Mouse (Mus musculus) heart, embryonic 15.5 days (tissue): ENCODE data around the gene Tgfbr3. TPM values are rescaled to one million over a fixed set of nuclear protein-coding genes. Genes with fewer than 3 reads are reported as not detected.

Experiments used
- ATAC-seq: fragments of 200-750 bp; cut with Nextera tagmentation; replicated peaks from 2 replicates; pipeline ENCODE4 v1.8.0; 2017; ENCODE audit warnings: low read depth, moderate TSS enrichment; ENCODE audit not compliant: insufficient number of reproducible peaks, insufficient read depth, low FRiP score
- H3K27ac ChIP-seq: fragments of 300-500 bp; sonication (generic); 2 replicates; pipeline ENCODE4 v1.5.1; 2015; ENCODE audit warnings: mild to moderate bottlenecking, inconsistent platforms
- H3K27me3 ChIP-seq: fragments of 300-500 bp; sonication (generic); 2 replicates; pipeline ENCODE4 v1.6.1; 2015; ENCODE audit warnings: inconsistent platforms
- H3K36me3 ChIP-seq: fragments of 300-500 bp; sonication (generic); 2 replicates; pipeline ENCODE4 v1.6.1; 2015; ENCODE audit warnings: mild to moderate bottlenecking, inconsistent platforms
- H3K4me1 ChIP-seq: fragments of 300-500 bp; sonication (generic); replicated peaks from 2 replicates; pipeline ENCODE4 v1.6.1; 2015; ENCODE audit warnings: inconsistent platforms
- H3K4me2 ChIP-seq: fragments of 300-500 bp; sonication (generic); 2 replicates; pipeline ENCODE4 v1.6.1; 2015; ENCODE audit warnings: inconsistent platforms, mild to moderate bottlenecking, moderate library complexity
- H3K4me3 ChIP-seq: fragments of 300-500 bp; sonication (generic); 2 replicates; pipeline ENCODE4 v1.5.1; 2015; ENCODE audit warnings: mild to moderate bottlenecking, inconsistent platforms
- H3K9ac ChIP-seq: fragments of 300-500 bp; sonication (generic); 2 replicates; pipeline ENCODE4 v1.6.1; 2015; ENCODE audit warnings: mild to moderate bottlenecking, inconsistent platforms
- H3K9me3 ChIP-seq: fragments of 300-500 bp; sonication (generic); replicated peaks from 2 replicates; pipeline ENCODE4 v1.6.1; 2016; ENCODE audit warnings: inconsistent platforms
- WGBS: fragments of 180-500 bp; shearing (Covaris S2); methylation state at CpG from one replicate; pipeline ENCODE4 v1.1.7; 2015; ENCODE audit warnings: mixed read lengths; 5-methylcytosine and 5-hydroxymethylcytosine counted together
- polyA plus RNA-seq: library from polyadenylated mRNA; unstranded; fragments of >200 nt; fragmentation: Nextera tagmentation; extraction: Ambion mirVana; gene quantifications from 2 replicates; pipeline ENCODE4 v1.2.1, GENCODE M21; 2015

The Tgfbr3 gene
- polyA plus RNA-seq, 1 experiment from 2014 or later = 16.8 TPM

DNA sequence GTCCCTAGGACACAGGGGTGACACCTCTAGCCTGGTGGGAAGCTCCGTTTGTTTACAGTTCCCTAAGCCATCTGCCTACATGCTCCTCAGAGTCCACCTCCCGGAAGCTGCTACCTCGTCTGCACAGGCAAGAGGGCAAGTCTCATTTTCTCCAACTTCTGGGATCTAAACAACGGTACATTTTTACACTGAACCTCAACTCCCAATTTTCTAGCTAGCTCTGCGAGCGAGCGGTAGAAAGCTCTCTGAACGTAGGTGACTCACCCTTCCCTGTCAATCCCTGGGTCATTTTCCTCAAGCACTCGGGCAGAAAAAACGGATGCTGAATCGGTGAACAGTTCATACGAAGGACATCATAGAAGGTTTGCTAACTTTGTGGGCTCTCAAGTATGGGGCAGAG, 122.1 kb downstream of the Tgfbr3 start:
- 29% methylated on average over 12 of the region's 12 CpGs for WGBS

DNA sequence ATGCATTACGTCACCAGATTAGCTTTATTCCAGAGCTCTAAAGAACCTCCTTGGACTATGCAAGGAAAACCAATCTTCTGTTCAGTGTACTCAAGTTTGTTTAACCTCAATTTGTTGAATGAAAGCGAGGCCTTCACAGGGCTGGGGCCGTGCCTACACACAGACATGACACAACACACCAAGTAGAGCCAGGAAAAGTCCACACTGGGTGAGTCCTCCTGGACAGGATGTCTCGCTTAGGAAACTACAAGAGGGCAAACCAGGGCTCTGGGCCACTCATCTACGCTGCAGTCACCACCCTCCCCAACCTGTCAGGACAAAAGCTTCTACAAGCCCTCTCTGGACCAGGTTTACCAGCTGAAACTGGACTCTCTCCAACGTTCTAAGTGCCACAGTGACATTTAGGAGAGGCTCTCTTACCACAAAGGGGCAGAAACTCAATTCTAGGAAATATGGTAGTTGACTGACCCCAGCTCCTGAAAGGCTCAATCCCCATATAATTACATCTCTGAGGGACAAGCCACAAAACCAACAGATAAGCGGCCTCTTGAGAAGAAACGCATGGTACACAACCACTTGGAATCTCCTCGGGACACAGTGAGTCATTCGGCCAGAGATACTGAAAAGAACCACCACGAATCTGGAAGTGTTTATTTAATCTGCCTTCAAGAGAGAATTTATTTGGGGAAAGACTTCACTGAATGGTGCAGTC, 122.6 kb downstream of the Tgfbr3 start:
- Histone ChIP-seq H3K9ac (no peak overlapping the region), H3K27me3 (no peaks in the 10 kb centered on the region), H3K9me3 (no peaks in the 10 kb centered on the region), H3K4me1 (peaks cover 43% of the 10 kb centered on the region), H3K4me3 (peak overlapping the region; percentile 16; the same call in 1 of the 2 replicates), H3K4me2 (peak overlapping the region; percentile 58), H3K36me3 (no peaks in the 10 kb centered on the region), H3K27ac (peak overlapping the region; percentile 84)
- ATAC-seq = peak; percentile 50; the same call in 1 of the 2 replicates
- WGBS = 33% methylated on average over 11 of the region's 11 CpGs

More for the DNA sequence above, 122.1 kb downstream of the Tgfbr3 start:
- peaks cover 43% of the 10 kb centered on the region for H3K4me1 ChIP-seq
- peak overlapping the region; percentile 58 for H3K4me2 ChIP-seq
- peak overlapping the region; percentile 16 for H3K4me3 ChIP-seq
- no peaks in the 10 kb centered on the region for H3K36me3 ChIP-seq
- H3K9ac ChIP-seq = no peak overlapping the region
- ATAC-seq = no peak; the same call in 1 of the 2 replicates
- no peaks in the 10 kb centered on the region for H3K9me3 ChIP-seq
- peak overlapping the region; percentile 84 for H3K27ac ChIP-seq
- H3K27me3 ChIP-seq = no peaks in the 10 kb centered on the region

DNA sequence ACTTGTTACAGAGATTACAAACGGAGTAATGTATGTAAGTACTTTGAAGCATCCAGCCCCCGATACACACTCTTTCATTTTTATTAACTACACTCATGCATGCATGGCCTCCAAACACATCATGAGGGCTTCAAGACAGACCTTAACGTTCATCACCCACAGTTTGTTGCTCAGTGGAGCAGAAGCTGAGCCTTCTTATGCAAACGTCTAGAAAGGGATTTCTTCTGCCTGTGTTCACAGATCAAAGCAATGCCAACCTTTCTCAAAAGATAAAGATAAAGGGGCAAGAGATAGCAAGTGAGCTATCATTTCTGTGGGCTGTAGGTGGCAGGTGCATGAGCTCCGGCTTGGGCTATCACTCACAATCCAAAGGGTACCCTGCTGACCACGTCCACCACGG, 123.7 kb downstream of the Tgfbr3 start:
- H3K27me3 ChIP-seq = no peaks in the 10 kb centered on the region
- no peak for ATAC-seq
- peaks cover 43% of the 10 kb centered on the region for H3K4me1 ChIP-seq
- H3K9me3 ChIP-seq = no peaks in the 10 kb centered on the region
- no peak overlapping the region for H3K27ac ChIP-seq
- no peak overlapping the region for H3K4me3 ChIP-seq
- no peak overlapping the region for H3K9ac ChIP-seq
- 71% methylated on average over 7 of the region's 7 CpGs for WGBS
- H3K4me2 ChIP-seq = no peak overlapping the region
- no peaks in the 10 kb centered on the region for H3K36me3 ChIP-seq

DNA sequence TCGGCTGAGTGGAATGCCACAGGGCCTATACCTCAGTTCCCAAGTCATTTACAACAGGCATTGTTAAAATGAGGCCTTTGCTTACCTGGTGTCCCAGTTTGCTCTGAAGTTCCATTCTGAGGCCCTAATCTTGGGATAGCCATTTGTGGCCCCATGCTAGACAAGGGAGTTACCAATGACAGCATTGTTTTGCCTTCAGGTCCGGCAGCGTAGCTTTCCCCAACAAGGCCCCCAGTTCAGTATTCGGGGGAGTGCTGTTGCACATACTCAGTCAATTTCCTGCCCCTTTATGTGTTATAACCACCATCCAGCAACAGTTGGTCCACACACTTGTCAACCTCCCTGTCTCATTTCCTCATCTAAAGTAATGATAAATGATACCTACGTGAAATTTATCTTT, 124.2 kb downstream of the Tgfbr3 start:
- no peak overlapping the region for H3K4me2 ChIP-seq
- 75% methylated on average over 5 of the region's 5 CpGs for WGBS
- H3K9ac ChIP-seq = no peak overlapping the region
- peaks cover 46% of the 10 kb centered on the region for H3K4me1 ChIP-seq
- no peaks in the 10 kb centered on the region for H3K27me3 ChIP-seq
- no peak overlapping the region for H3K27ac ChIP-seq
- H3K36me3 ChIP-seq = no peaks in the 10 kb centered on the region
- no peak overlapping the region for H3K4me3 ChIP-seq
- ATAC-seq = no peak
- H3K9me3 ChIP-seq = no peaks in the 10 kb centered on the region

DNA sequence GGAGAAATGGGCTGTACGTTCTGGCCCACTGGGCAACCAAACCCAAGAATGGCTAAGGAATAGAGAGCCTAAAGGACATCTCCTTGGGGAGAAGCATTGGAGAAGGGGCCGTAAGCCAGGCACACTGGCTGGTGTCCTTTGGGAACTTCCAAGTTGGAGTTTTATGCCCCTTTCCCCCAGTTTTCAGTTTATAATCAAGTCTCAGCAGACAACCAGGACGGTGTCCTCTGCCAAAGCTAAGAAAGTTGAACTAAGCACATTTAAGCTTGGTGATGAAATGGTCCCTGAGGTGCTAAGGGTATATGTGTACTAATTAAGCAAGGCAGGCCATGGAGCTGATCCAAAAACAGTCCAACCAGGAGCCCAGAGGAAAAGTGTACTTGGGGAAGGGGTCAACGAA, 124.6 kb downstream of the Tgfbr3 start:
- H3K4me1 ChIP-seq = peaks cover 48% of the 10 kb centered on the region
- no peaks in the 10 kb centered on the region for H3K27me3 ChIP-seq
- no peak overlapping the region for H3K4me2 ChIP-seq
- H3K9me3 ChIP-seq = no peaks in the 10 kb centered on the region
- H3K4me3 ChIP-seq = no peak overlapping the region
- no peak for ATAC-seq
- 86% methylated on average over 4 of the region's 4 CpGs for WGBS
- H3K9ac ChIP-seq = no peak overlapping the region
- no peak overlapping the region for H3K27ac ChIP-seq
- H3K36me3 ChIP-seq = no peaks in the 10 kb centered on the region

DNA sequence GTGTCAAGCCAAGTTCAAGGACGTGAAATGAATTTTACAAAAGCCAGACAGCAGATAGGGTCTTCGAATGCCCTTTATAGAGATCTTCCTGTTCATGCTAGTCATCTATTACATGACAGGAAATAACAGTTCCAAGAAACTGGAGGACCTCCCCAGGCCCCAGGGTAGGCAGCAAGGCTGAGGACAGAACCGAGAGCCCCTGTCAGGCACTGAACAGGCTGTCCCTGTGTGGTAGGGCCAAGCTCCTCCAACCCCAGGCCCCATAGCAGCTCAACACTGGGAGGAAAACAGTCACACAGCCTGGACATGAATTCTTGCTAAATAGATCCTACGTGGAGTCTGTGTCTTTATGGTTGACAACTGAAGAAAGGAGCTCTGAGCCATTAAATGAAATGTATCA, 125.3 kb downstream of the Tgfbr3 start:
- 62% methylated on average over 4 of the region's 4 CpGs for WGBS
- Histone ChIP-seq H3K4me2 (no peak overlapping the region), H3K4me3 (no peak overlapping the region), H3K27me3 (no peaks in the 10 kb centered on the region), H3K4me1 (peaks cover 54% of the 10 kb centered on the region), H3K36me3 (no peaks in the 10 kb centered on the region), H3K9me3 (no peaks in the 10 kb centered on the region), H3K27ac (0 out of 2 replicates have a peak overlapping the region, but pooled peaks have one; percentile 22), H3K9ac (no peak overlapping the region)
- ATAC-seq = no peak

DNA sequence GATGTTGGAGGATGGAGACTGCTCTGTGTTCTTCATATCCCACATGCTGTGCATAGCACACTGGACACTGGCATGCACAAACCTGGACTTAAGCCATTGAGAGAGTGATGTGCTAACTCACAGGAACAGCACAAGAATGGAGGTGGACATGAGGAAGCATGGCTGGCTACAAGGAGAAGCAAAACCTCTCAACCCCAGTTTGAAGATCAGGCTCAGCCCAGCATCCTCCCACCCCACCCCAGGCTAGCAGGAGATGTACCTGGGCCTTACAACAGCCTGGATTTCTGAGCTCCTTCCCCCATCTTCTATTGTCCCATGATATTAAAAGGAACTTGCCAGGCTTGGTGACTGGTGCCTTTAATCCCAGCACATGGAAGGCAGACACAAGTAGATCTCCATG, 126.1 kb downstream of the Tgfbr3 start:
- no peaks in the 10 kb centered on the region for H3K27me3 ChIP-seq
- no peak for ATAC-seq
- no peaks in the 10 kb centered on the region for H3K9me3 ChIP-seq
- H3K9ac ChIP-seq = no peak overlapping the region
- H3K4me3 ChIP-seq = no peak overlapping the region
- no peak overlapping the region for H3K27ac ChIP-seq
- peaks cover 54% of the 10 kb centered on the region for H3K4me1 ChIP-seq
- H3K36me3 ChIP-seq = no peaks in the 10 kb centered on the region
- H3K4me2 ChIP-seq = no peak overlapping the region

DNA sequence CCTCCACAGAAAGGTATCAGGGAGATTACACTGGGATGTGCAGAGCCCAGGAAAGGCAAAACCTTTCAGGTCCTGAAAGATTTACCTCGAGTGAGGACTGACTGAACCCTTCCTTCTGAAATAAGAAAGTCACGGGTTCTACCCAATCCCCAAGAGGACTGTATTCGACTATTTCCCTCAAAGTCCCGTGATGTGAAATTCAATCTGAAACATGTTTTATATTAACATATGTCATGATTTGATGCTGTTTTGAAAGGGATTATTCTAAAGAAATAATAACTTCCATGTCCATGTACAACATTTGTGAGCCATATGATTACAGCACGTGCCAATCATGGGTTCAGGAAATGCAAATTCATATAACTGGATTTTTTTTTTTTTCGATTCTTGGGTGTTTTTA, 126.6 kb downstream of the Tgfbr3 start:
- no peak overlapping the region for H3K27ac ChIP-seq
- H3K9ac ChIP-seq = no peak overlapping the region
- H3K4me1 ChIP-seq = peaks cover 48% of the 10 kb centered on the region
- no peak for ATAC-seq
- H3K27me3 ChIP-seq = no peaks in the 10 kb centered on the region
- H3K36me3 ChIP-seq = no peaks in the 10 kb centered on the region
- no peaks in the 10 kb centered on the region for H3K9me3 ChIP-seq
- 83% methylated on average over 6 of the region's 6 CpGs for WGBS
- no peak overlapping the region for H3K4me2 ChIP-seq
- H3K4me3 ChIP-seq = no peak overlapping the region

DNA sequence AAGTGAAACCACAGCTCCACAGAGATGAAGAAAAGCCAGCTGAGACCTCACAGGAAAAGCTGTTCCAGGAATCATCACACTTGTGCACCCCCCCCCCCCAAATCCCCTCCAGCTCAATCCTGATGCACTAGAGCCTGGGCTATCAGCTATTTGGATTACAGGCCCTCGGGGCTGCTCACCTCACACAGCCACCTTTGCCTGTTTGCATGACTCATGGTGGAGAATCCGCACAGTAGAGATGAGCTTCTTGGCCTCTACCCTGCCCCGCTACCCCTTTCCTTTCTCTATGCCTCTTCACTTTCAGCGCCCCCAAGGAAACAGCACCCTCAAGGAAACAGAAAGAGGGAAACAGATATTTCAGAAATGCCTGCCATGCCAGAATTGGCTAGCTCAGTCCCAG, 127.1 kb downstream of the Tgfbr3 start:
- no peak overlapping the region for H3K9ac ChIP-seq
- no peak for ATAC-seq
- H3K4me1 ChIP-seq = peaks cover 48% of the 10 kb centered on the region
- H3K36me3 ChIP-seq = no peaks in the 10 kb centered on the region
- no peak overlapping the region for H3K27ac ChIP-seq
- H3K4me2 ChIP-seq = no peak overlapping the region
- no peaks in the 10 kb centered on the region for H3K27me3 ChIP-seq
- 82% methylated on average over 4 of the region's 4 CpGs for WGBS
- no peak overlapping the region for H3K4me3 ChIP-seq
- no peaks in the 10 kb centered on the region for H3K9me3 ChIP-seq

DNA sequence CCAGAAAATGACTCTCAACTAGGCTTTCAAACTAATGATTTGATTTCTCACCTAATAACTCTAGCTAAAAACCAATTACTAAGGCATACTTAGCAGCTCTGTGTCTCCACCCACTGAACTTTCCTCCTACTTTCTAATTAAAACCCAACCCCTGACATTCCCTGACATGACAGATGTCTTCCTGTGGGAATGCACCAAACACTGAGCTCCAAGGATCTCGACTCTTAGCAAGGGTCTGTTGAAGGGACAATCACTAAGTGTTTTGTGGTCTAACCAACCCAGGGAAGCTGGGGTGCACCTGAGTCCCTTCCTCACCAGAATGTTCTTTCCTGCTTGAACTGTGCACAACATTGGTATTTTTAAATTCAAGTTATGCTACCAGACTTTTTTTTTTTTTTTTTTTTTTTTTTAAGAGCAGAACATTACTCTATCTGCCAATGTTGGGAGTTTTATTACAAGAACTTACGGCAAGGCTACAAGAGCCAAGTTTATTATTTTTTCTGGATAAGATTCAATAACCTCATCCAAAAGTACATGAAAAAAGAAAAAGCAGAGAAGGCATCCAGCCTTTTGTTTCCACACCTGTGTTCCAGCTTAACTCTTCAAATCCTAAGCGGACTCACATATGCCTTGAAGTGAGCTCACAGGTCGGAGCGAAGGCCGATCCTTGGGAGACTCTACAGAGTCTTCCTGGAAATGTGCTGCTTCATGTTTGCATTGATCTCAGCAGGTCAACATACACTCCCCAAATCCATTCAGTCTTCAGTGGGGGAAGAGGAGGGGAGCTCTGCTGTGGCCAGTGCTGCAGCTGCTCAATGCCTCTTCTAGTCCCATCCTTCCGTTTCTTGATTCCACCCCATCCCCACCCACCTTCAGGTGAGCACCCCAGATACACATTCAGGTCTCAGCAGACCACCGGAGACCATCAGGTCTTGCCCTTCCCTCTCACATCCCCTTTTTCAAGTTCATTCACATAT, 129.2 kb downstream of the Tgfbr3 start:
- Histone ChIP-seq H3K4me1 (peaks cover 30% of the 10 kb centered on the region), H3K36me3 (no peaks in the 10 kb centered on the region), H3K27ac (no peak overlapping the region), H3K9me3 (no peaks in the 10 kb centered on the region), H3K27me3 (no peaks in the 10 kb centered on the region), H3K4me2 (no peak overlapping the region), H3K9ac (no peak overlapping the region), H3K4me3 (no peak overlapping the region)
- no peak for ATAC-seq
- 72% methylated on average over 8 of the region's 8 CpGs for WGBS

DNA sequence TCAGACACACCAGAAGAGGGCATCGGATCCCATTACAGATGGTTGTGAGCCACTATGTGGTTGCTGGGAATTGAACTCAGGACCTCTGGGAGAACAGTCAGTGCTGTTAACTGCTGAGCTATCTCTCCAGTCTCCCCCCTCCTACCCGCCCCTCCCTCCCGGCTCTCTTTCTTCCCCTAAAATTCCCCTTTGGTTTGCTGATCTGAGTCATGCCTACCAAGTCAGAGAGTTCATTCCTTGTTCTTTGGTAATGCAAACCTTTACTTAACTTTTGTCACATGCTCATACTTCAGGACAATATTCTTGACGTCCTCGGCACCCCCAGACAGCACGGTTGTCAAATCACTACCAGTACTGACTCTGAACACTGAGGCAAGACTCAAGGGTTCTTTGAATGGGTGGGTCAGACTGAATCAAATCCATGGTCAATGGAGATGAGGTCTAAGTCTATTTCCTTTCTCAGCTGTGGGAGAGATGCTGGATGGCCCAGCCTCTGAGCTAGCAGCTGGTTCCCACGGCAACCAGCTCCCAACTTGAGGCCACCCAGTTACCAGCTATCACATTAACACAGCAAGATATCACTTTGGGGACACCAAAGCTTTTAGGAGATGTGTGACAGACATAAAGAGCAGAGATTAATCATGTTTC, 130.8 kb downstream of the Tgfbr3 start:
- H3K36me3 ChIP-seq = no peaks in the 10 kb centered on the region; the same call in 1 of the 2 replicates
- no peak overlapping the region for H3K27ac ChIP-seq
- H3K27me3 ChIP-seq = no peaks in the 10 kb centered on the region
- 87% methylated on average over 7 of the region's 7 CpGs for WGBS
- ATAC-seq = no peak
- no peak overlapping the region for H3K9ac ChIP-seq
- H3K4me3 ChIP-seq = no peak overlapping the region
- peaks cover 17% of the 10 kb centered on the region; the same call in 1 of the 2 replicates for H3K4me1 ChIP-seq
- H3K4me2 ChIP-seq = no peak overlapping the region
- H3K9me3 ChIP-seq = no peaks in the 10 kb centered on the region
